Mouse (Mus musculus): ENCODE data around the gene Ctdsp1.

- TF ChIP-seq POLR2A (IDR thresholded peaks at IDR 0.05; ENCODE audit: borderline replicate concordance, low read depth, low read length), result no peak
- no peak for TF ChIP-seq CTCF (IDR thresholded peaks at IDR 0.05; ENCODE audit: low read depth, low read length)
Measured at GRCm38 (mm10) chr1:74384525-74384924, 6.8 kb upstream of the Ctdsp1 start.

All from bone marrow macrophage, adult 2 months (primary cell).